In genomic region chr1:40030976-40031356, GRCm38 (mm10) we compare ENCODE assay signal across 16 mouse cellular contexts. TPM values are rescaled to one million over a fixed set of nuclear protein-coding genes. Genes with fewer than 3 reads are reported as not detected.
"Had no signal": no experiment of that assay in that cellular context is flagged by ENCODE, and none has a peak within 500 bp of the region (broad histone marks: within the 10 kb centered on the region; RNA-seq: fewer than 3 reads in every experiment).

No protein-coding gene starts in this region.

- H3K27me3 ChIP-seq: neural tube, embryonic 13.5 days; neural tube, embryonic 15.5 days; stomach, embryonic 15.5 days had no signal

- DNase-seq: retina, postnatal 1 day; right cerebral cortex, adult 18-20 months; right cerebral cortex, postnatal 14 days; right cerebral cortex, postnatal 25 days; right cerebral cortex, postnatal 4 days; spleen, adult 18-20 months; thymus, adult 18-20 months; thymus, adult 2 months; thymus, postnatal 14 days; thymus, postnatal 25 days; thymus, postnatal 36 days; thymus, postnatal 4 days had no signal

- H3K4me2 ChIP-seq: neural tube, embryonic 13.5 days; neural tube, embryonic 15.5 days; stomach, embryonic 15.5 days had no signal

- H3K4me3 ChIP-seq: neural tube, embryonic 13.5 days; neural tube, embryonic 15.5 days; stomach, embryonic 15.5 days had no signal

RNA-seq across cellular contexts. Expression of gene Il1r2, which starts 42.9 kb away (rescaled TPM):
- polyA plus RNA-seq: testis, adult 2 months had no signal
